Mouse (Mus musculus): ENCODE results near the gene Akt3.
A peak's percentile ranks its signal among the peaks of the same experiment; 100 is the strongest.

The Akt3 gene

GRCm38 (mm10) chr1:177010041-177010440, 248.0 kb downstream of the Akt3 start:
- DNase-seq = no peak

GRCm38 (mm10) chr1:177008777-177009176, 249.2 kb downstream of the Akt3 start:
- DNase-seq = no peak

- no peak for DNase-seq
Measured at GRCm38 (mm10) chr1:177007405-177007804, 250.6 kb downstream of the Akt3 start.

GRCm38 (mm10) chr1:177004041-177004741, 253.8 kb downstream of the Akt3 start:
- no peak for DNase-seq

GRCm38 (mm10) chr1:177002951-177003350, 255.1 kb downstream of the Akt3 start:
- no peak for DNase-seq

GRCm38 (mm10) chr1:176999011-176999410, 259.0 kb downstream of the Akt3 start:
- peak; percentile 58 to 68 for DNase-seq

GRCm38 (mm10) chr1:176997711-176998689, 260.0 kb downstream of the Akt3 start:
- peak; percentile 54 to 76 for DNase-seq

- DNase-seq = no peak
Measured at GRCm38 (mm10) chr1:176997254-176997653, 260.7 kb downstream of the Akt3 start.

- DNase-seq = peak; percentile 60 to 73
Measured at GRCm38 (mm10) chr1:176996630-176997201, 261.3 kb downstream of the Akt3 start.

- DNase-seq = no peak
Measured at GRCm38 (mm10) chr1:176996166-176996565, 261.8 kb downstream of the Akt3 start.

GRCm38 (mm10) chr1:176995419-176995775, 262.6 kb downstream of the Akt3 start:
- no peak for DNase-seq

GRCm38 (mm10) chr1:176994707-176995418, 263.1 kb downstream of the Akt3 start:
- no peak for DNase-seq

- DNase-seq = no peak
Measured at GRCm38 (mm10) chr1:176994087-176994486, 263.9 kb downstream of the Akt3 start.

- DNase-seq = no peak
Measured at GRCm38 (mm10) chr1:176993141-176994010, 264.6 kb downstream of the Akt3 start.

- DNase-seq = no peak
Measured at GRCm38 (mm10) chr1:176992517-176992916, 265.5 kb downstream of the Akt3 start.

GRCm38 (mm10) chr1:176991473-176991872, 266.5 kb downstream of the Akt3 start:
- DNase-seq = no peak

GRCm38 (mm10) chr1:176986990-176987740, 270.8 kb downstream of the Akt3 start:
- no peak for DNase-seq

GRCm38 (mm10) chr1:176986275-176986674, 271.7 kb downstream of the Akt3 start:
- DNase-seq = no peak

- DNase-seq = no peak
Measured at GRCm38 (mm10) chr1:176985691-176986090, 272.3 kb downstream of the Akt3 start.

GRCm38 (mm10) chr1:176982671-176983070, 275.3 kb downstream of the Akt3 start:
- DNase-seq = no peak

- DNase-seq = no peak
Measured at GRCm38 (mm10) chr1:176981511-176981910, 276.5 kb downstream of the Akt3 start.
